Mouse (Mus musculus): ENCODE measurements around the gene Ahcy.
A peak's percentile ranks its signal among the peaks of the same experiment; 100 is the strongest.
"Not testable (repeated sequence)": the region's sequence is repeated elsewhere in the genome, so short reads cannot be mapped to it uniquely, and the experiment has no call there.

The Ahcy gene

GRCm38 (mm10) chr2:155074766-155075330 lies 551 bp upstream of the Ahcy start:
- no peak for DNase-seq (ENCODE audit: low spot score)

GRCm38 (mm10) chr2:155073347-155073746 lies 950 bp downstream of the Ahcy start:
- DNase-seq (ENCODE audit: low spot score): no peak

GRCm38 (mm10) chr2:155072353-155073145 lies 1.7 kb downstream of the Ahcy start:
- no peak for DNase-seq (ENCODE audit: low spot score)

GRCm38 (mm10) chr2:155071027-155071426 lies 3.3 kb downstream of the Ahcy start:
- no peak for DNase-seq (ENCODE audit: low spot score)

- DNase-seq (ENCODE audit: low spot score): no peak
These were observed 16.9 kb downstream of the Ahcy start for GRCm38 (mm10) chr2:155057361-155057760.

GRCm38 (mm10) chr2:155056076-155056578 lies 18.2 kb downstream of the Ahcy start:
- DNase-seq (ENCODE audit: low spot score): no peak

DNA sequence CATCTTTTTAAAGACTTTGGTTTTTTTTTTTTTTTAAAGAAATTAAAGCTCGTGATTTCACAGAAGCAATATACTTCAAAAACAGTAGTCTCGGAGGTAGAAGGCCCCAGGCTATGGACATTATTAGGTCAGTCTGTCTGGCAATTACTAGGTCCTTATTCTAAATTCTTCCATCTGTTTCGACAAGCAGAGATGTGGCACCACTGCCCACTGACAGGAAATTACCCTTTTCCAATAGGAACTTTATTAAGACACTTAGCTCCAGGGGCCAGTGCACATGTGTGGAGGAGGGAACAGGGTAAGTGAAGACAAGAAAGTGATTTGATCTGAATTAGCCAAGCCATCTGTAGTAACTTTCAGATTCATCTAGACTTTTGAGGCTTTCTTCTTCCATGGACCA lies 19.6 kb downstream of the Ahcy start:
- no peak for DNase-seq (ENCODE audit: low spot score)

- DNase-seq (ENCODE audit: low spot score): not testable (repeated sequence)
These were observed 20.8 kb downstream of the Ahcy start for GRCm38 (mm10) chr2:155053512-155053911.

- no peak for DNase-seq (ENCODE audit: low spot score)
These were observed 21.6 kb downstream of the Ahcy start for GRCm38 (mm10) chr2:155052681-155053080.

GRCm38 (mm10) chr2:155051622-155052351 lies 22.5 kb downstream of the Ahcy start:
- no peak for DNase-seq (ENCODE audit: low spot score)

- DNase-seq (ENCODE audit: low spot score): peak; percentile 91
These were observed 23.6 kb downstream of the Ahcy start for GRCm38 (mm10) chr2:155050504-155051236.

GRCm38 (mm10) chr2:155050108-155050503 lies 24.2 kb downstream of the Ahcy start:
- no peak for DNase-seq (ENCODE audit: low spot score)

DNA sequence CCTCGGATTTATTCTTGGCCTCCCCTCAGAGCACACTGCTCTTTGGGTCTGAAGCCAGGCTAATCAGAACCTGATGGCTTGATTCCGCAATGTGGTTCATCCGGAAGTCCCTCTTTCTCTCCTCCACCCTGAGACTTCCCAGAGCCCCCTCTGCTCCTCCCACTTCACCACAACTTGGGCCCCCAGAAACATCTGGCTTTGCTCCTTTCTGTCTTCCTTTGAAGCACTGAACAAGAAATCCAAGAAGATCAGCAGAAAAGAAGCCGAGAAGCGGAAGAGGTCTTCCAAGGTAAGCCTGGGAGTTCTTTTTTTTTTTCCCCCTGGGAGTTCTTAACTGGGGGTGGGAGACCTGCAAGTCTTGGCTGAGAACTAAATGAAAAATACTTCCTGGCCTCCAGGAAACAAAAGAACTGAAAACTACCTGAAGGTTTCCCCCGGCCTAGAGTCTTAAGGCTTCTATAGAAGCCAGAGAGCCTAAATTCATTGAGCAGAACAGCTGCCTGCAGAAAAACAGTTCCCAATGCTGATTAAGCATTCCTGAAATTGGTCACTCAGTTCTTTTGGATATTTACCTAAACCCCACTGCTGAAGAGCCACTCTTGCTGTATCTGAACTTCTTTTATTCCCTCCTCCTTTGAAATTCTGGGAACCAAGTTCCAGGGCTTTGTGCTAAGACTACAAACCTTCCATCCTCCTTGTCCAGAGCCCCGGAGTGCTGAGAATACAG lies 26.7 kb downstream of the Ahcy start:
- no peak for DNase-seq (ENCODE audit: low spot score)

GRCm38 (mm10) chr2:155046803-155047202 lies 27.5 kb downstream of the Ahcy start:
- no peak for DNase-seq (ENCODE audit: low spot score)

DNA sequence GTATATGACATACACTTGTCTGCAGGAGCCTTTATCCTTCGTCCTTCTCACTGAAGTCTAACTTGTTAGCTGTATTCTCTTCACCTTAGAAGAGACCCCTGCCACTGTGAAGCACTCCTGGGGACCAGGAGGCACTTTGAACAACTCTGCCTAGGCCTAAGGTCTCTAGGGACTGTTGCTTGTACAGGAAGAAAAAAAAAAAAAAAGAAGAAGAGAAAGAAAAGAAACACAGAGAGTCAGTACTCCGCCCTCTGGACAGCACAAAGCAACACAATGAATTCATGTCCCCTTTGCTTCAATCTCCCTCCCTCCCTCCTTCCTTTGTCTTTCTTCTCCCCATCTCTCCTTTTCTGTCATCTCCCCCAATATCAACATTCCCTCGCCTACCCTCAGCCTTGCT lies 29.2 kb downstream of the Ahcy start:
- no peak for DNase-seq (ENCODE audit: low spot score)

DNA sequence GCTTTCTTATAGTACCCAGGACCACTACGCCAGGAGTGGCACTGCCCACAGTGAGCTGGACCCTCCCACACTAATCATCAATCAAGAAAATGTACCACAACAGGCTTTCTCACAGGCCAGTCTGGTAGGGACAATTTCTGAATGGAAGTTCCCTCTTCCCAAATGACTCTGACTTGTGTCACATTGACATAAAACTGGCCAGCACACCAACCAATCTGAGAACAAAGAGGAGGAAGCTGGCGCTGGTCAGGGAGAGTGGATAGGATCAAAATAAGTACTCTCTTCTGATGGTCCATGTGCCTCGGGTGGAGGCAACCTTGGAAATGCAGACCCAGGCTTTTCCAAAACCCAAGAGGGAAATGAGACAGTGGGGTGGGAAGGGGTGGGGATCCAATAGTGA lies 29.8 kb downstream of the Ahcy start:
- DNase-seq (ENCODE audit: low spot score): no peak

DNA sequence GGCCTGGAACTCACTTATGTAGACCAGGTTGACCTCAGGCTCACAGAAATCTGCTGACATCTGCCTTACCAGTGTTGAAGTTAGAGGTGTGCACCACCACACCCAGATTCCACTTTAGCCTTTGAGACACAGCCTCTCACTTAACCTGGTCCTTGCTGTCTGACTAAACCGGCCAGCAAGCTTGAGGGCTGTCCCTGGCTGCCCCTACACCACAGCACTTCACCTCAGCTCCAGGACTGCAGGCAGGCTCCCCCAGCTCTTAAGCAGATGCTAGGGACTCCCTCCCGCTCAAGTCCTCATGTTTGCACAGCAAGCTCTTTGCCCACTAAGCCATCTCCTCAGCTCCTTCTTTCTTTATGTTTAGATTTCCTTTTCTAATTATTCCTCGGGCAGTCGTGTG lies 34.3 kb downstream of the Ahcy start:
- no peak for DNase-seq (ENCODE audit: low spot score)

- DNase-seq (ENCODE audit: low spot score): no peak
These were observed 41.2 kb downstream of the Ahcy start for GRCm38 (mm10) chr2:155032938-155033710.

DNA sequence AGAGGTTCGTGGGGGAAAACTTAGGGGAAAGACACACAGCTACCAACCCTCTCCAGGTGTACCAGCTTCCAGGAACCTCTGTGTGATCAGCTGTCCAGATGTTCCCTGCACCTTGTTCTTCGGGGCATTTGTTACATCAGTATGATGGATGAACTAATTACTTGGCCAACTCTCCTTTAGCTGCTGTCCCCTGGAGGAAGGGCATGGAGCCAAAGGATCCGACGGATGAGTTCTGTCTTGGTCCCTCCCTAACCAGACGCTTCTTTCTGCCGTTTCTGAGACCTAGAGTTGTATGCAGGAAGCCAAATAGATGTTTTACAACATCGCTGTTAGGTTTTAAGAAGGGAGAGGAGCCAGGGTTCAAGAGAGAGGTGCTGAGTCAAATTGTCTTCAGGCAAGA lies 43.5 kb downstream of the Ahcy start:
- no peak for DNase-seq (ENCODE audit: low spot score)

GRCm38 (mm10) chr2:155020247-155020826 lies 54.0 kb downstream of the Ahcy start:
- not testable (repeated sequence) for DNase-seq (ENCODE audit: low spot score)
